Mouse (Mus musculus) cerebellum, adult 11-12 months (tissue): ENCODE measurements around the gene Ccdc142.
A peak's percentile ranks its signal among the peaks of the same experiment; 100 is the strongest.

ENCODE experiments used
- DNase-seq: peaks from one replicate; pipeline ENCODE4 v3.0.0; 2022

Gene Ccdc142

GRCm38 (mm10) chr6:83118369-83118768 is 17.0 kb downstream of the Ccdc142 start:
- DNase-seq, result peak; percentile 34

- DNase-seq, result peak; percentile 58
Observed at GRCm38 (mm10) chr6:83118825-83119733, 17.7 kb downstream of the Ccdc142 start.

DNA sequence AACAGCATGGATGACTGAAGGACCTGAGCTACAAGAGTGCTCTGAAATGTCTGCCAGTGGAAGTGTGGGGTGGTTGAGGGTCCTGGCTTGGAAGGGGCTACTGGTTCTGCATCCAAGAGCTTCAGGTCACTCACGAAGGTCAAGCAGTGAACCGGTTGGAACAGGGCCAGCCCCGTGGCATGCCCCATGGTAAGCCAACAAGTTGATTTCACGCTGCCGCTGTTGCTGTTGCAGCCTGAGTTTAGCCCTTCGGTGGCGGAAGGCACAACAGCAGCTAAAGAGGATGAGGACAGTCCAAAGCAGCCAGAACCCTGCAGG is 18.3 kb downstream of the Ccdc142 start:
- DNase-seq, result peak; percentile 71

DNA sequence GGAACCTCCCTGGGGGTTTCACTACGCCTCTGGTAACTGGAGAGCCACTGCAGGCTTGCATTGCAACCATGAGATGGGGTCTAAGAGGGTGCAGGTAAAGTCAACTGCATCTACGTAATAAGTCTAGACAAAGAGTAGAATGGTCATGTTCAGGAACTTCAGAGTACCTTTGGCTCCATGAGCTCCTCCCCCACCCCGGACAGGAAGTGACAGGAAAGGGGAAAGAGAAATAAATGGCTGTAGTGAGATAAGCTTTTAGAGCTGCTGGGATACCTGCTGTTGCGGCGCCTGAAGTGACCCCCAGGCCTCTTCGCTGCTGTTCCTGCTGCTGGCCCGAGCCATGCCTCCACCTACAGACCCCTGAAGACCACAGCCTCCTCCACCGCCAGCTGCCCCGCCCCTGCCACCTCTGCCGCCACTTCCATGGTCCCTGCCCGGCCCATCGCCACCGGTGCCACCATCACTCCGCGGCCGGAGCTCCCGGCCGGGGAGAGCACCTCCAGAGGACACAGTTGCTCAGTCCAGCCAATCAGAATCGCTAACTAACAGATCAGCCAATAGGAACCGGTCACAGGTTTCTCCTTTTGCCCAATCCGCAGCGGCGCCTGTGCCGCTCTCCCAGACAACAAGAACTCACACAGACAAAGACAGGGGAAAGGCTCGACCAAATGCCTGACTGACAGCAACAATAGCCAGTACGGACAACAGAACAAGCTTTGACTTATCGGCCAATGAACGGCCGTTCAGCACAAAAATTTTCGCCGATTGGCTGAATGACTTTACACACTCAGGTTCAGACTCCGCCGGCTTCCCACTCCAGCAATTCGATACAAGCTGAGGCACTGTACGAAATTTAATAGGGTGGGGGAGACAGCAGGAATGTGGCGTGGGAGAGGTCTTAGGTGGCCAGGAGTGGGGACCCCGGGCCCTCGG is 19.8 kb downstream of the Ccdc142 start, which contains the start of gene Wbp1:
Gene Wbp1, minus strand, starts transcription at position 630 of the 933 bp plus-strand sequence.
- peak; percentile 98 for DNase-seq

- peak; percentile 66 for DNase-seq
Observed at GRCm38 (mm10) chr6:83121863-83122710, 20.7 kb downstream of the Ccdc142 start.

- peak; percentile 32 for DNase-seq
Observed at GRCm38 (mm10) chr6:83122961-83123360, 21.6 kb downstream of the Ccdc142 start.

GRCm38 (mm10) chr6:83124851-83125312 is 23.5 kb downstream of the Ccdc142 start:
- DNase-seq, result peak; percentile 90

DNA sequence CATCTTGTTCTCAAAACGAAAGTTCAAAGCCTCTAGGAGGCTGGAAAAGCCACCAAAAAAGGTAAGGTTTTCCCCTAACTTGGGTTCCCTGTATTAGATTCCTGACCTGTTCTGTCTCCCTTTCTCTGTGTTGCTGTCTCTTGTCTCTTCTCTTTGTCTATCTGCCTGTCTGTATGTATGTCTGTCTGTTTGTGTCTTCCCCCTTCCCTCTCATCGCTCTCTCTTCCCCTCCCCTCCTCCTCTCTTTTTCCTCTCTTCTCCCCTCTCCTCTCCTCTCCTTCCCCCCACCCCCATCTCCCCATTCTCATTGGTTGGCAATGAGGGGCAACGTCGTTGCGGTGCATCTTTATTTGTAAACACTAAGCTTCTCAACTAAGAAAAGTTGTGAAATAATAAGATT is 23.9 kb downstream of the Ccdc142 start, which contains the start of gene Ino80b:
Gene Ino80b, minus strand, starts transcription at position 101 of the 400 bp plus-strand sequence.
- DNase-seq, result no peak

DNA sequence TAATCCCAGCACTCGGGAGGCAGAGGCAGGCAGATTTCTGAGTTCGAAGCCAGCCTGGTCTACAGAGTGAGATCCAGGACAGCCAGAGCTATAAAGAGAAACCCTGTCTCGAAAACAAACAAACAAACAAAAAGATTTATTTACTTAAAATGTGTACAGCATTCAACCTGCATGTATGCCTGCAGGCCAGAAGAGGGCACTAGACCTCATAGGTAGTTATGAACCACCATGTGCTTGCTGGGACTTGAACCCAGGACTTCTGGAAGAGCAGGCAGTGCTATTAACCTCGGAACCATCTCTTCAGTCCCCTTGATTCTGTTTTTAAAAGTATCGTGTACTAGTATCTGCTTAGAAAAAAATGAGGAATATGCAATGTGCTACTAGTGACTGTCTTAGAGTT is 26.0 kb downstream of the Ccdc142 start:
- no peak for DNase-seq

DNA sequence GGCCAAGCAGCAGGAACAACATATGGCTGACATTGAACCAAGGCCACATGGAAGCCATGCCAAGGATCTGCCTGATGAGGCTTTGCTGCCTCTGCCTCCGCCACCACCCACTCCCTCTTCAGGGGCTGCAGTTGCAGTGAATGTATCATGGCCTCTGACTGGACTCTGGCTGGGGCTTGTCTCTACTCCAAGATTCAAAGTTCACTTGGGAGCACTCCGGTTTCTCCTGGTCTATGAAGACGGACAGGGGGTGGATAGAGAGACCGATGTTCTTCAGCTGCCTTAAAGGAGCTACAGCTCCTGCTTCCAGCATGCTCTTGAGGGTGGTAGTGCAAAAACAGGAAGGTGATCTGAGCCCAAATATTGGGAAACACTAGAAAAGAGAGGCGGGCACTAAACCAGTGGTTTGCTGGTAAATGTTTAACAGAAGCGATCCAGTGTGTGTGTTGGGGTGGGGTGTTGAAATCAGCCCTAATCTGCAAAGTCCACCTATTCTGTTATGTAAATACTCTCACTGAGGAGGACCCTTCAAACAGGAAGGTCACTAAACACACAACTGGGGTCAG is 30.2 kb downstream of the Ccdc142 start:
- no peak for DNase-seq

GRCm38 (mm10) chr6:83132176-83132919 is 30.9 kb downstream of the Ccdc142 start:
- no peak for DNase-seq

DNA sequence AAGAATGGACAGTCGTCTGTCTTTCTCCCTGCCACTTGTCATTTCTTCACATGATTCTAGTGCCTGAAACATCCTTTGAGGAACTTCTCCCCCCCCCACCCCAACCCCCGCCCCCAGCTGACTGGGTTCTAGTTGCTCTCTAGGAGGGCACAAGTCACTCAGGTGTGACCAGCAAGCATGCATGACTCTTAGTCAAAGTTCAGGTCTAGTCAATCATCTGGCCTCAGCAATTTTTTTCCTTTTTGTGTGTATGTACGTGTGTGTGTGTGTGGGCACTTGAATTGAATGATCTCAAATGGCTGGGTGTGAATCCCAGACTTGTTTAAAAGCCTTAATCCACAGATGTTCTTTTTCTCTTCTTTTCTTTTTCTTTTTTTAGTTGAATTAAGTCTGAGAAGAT is 32.8 kb downstream of the Ccdc142 start:
- DNase-seq, result no peak

DNA sequence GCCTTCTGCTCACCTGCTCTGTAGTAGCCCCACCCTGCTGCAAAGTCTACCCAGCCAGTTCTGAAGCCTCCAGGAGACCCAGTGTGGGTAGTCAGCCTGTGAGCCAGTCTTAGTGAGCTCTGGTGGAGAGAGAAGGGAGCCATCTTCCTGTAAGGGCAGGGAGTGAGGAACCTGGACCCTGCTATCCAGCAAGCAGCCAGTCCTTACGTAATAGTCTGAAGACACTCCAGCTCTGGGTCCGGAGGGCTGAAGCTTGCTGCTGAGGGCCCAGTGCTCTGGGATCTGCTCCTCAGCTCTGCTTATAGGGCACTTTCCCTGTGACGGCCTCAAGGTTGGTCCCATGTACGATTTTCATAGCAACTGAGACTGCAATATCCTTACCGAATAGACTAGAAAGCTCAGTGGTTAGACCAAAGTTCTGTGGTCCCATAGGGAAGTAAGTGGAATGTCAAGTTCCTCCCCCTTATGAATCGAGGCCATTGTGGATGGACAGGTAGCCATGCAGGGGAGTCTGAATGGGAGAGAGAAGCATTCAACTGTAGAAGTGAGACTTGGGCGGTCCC is 33.6 kb downstream of the Ccdc142 start, which contains the start of gene Rtkn:
Gene Rtkn, plus strand, starts transcription at position 513 of the 563 bp plus-strand sequence.
- no peak for DNase-seq

DNA sequence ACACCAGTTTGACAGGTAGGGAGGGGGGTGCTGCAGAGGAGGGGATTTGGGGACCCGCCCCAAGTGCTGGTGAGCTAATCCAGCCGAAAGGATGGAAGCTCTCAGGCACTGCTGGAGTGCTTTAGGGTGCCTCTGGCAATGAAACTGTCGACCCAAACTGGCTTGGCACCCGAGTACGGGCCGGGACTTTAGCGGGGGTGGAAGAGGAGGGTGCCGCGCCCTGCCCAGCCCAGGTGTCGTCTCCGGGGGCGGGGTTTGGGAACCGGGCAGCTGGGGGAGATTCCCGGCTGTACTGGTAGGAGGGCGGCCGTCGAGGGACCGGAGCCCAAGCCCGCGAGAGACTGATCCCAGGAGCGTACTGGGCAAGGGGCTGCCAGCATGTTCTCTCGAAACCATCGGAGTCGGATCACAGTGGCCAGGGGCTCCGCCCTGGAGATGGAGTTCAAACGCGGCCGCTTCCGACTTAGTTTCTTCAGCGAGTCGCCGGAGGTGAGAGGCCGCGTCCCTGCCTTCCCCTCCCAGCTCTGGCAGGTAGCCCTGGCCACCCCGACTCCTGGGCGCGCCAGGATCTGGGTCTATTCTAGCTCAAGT is 34.3 kb downstream of the Ccdc142 start:
- DNase-seq, result no peak

- no peak for DNase-seq
Observed at GRCm38 (mm10) chr6:83136291-83136880, 35.0 kb downstream of the Ccdc142 start.

DNA sequence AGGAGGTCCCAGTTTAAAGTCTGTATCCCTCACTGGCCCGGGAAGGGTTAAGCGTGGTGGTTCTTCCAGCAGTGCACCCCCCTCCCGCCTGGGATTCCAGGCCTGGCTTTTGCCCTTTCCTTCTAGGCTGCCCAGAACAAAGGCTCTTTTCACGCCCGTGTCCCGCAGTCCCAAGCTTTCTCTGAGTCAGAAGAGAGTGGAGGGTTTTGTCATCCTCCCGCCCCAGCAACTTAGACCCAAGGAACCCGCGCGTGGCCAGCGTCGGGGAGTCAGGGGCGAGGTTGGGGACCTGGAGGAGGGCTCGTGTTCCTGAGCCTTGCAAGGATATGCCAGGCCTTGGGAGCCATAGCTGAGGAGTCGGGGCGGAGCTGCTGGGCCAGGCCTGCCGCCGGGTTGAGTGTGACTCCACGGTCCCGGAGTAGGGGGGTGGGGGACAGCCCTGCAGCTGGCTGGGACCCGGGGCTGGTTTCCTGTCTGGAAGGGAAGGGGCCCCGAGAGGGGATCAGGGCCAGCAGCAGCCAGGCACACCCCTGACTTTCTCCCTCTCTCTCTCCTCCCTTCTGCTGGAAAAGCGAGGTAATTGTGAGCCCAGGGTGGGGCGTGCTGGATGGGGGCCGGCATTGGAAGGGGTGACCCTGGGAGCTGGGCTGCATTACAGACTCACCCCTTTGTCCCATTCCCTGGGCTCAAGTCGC is 35.6 kb downstream of the Ccdc142 start:
- DNase-seq, result no peak

- no peak for DNase-seq
Observed at GRCm38 (mm10) chr6:83137576-83137950, 36.2 kb downstream of the Ccdc142 start.

DNA sequence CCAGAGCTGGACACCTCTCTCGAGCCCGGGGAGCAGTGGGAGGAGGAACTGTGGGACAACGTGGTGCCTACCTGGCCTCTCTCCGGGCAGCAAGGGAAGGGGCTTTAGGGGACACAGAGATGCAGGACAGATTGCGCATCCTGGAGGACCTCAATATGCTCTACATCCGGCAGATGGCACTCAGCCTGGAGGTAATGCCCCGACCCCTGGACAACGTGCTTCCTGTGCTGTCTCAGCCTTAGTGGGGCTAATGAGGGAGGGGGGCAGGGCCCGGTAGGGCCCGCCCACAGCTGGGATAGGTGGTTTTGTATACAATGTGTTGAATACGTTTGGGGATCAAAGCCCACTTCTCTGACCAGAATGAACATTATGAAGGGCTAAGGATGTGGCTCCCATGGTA is 36.7 kb downstream of the Ccdc142 start:
- no peak for DNase-seq

GRCm38 (mm10) chr6:83140044-83140443 is 38.6 kb downstream of the Ccdc142 start:
- DNase-seq, result no peak
